Mouse (Mus musculus): ENCODE measurements around the gene Gm28374.

DNA sequence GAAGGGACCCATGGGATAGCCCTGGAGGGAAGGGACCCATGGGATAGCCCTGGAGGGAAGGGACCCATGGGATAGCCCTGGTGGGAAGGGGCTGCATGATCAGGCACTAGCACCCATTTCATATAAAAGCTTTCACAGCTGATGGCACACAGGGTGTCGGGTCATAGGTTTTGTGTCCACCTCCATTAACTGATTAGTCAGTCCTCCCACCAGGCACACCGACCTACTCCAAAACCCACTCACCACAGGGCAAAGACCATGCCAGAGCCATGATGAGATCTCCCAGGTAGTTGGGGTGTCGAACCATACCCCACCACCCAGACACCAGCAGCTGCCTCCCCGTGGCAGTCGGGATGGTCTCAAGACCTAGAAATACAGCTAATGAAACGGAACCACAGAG, 19.0 kb downstream of the Gm28374 start:
- TF ChIP-seq CTCF (IDR thresholded peaks at IDR 0.05; ENCODE audit: control insufficient read depth, insufficient read depth, insufficient replicate concordance, low read depth, low read length) = no peak
- TF ChIP-seq POLR2A (IDR thresholded peaks at IDR 0.05; ENCODE audit: control insufficient read depth, low read depth, low read length) = no peak
